Mouse (Mus musculus) kidney, adult 2 months (tissue): Measurements from ENCODE around the gene Jup. TPM values are rescaled to one million over a fixed set of nuclear protein-coding genes. Genes with fewer than 3 reads are reported as not detected.
"Not testable (repeated sequence)": the region's sequence is repeated elsewhere in the genome, so short reads cannot be mapped to it uniquely, and the experiment has no call there.

Experiments
- DNase-seq: peaks from one replicate; pipeline ENCODE4 v3.0.0; 2021
- H3K27ac ChIP-seq: fragments of 200-500 bp; 2 replicates; pipeline ENCODE4 v1.5.1; 2012; ENCODE audit warnings: low read depth, low read length, control low read depth, inconsistent platforms; ENCODE audit not compliant: insufficient read depth
- H3K27me3 ChIP-seq: fragments of 200-500 bp; replicated peaks from 2 replicates; pipeline ENCODE4 v1.6.1; 2012; ENCODE audit warnings: mild to moderate bottlenecking, moderate library complexity, low read length, inconsistent platforms; ENCODE audit not compliant: control insufficient read depth, insufficient read depth
- H3K36me3 ChIP-seq: fragments of 200-500 bp; 2 replicates; pipeline ENCODE4 v1.6.1; 2012; ENCODE audit warnings: mild to moderate bottlenecking, moderate library complexity, low read length, inconsistent platforms; ENCODE audit not compliant: control insufficient read depth, insufficient read depth
- H3K4me1 ChIP-seq: fragments of 200-500 bp; 2 replicates; pipeline ENCODE4 v1.6.1; 2011; ENCODE audit warnings: low read length; ENCODE audit not compliant: control insufficient read depth, insufficient read depth
- H3K4me3 ChIP-seq: fragments of 200-500 bp; 2 replicates; pipeline ENCODE4 v1.5.1; 2011; ENCODE audit warnings: mild to moderate bottlenecking, low read depth, low read length, control low read depth; ENCODE audit not compliant: insufficient read depth
- CTCF ChIP-seq: fragments of 200-500 bp; conservative IDR thresholded peaks from 2 replicates; pipeline ENCODE4 v1.5.1; 2011; ENCODE audit warnings: low read depth, mild to moderate bottlenecking, control low read depth, low read length, moderate library complexity, mixed read lengths; ENCODE audit not compliant: insufficient read depth, insufficient read length
- POLR2A ChIP-seq: fragments of 200-500 bp; IDR thresholded peaks from one replicate; pipeline ENCODE4 v1.6.1; 2011; ENCODE audit warnings: low read depth, low read length, control low read depth
- WGBS: fragments of 180-500 bp; shearing (Covaris S2); methylation state at CpG from one replicate; pipeline ENCODE4 v1.1.7; 2018; 5-methylcytosine and 5-hydroxymethylcytosine counted together
- polyA plus RNA-seq: library from polyadenylated mRNA; depleted of rRNA; stranded (reverse); fragments of >200 nt; gene quantifications from 2 replicates; pipeline ENCODE4 v1.2.3, GENCODE M21; 2012

The Jup gene
- polyA plus RNA-seq, 1 experiment = 220 TPM

DNA sequence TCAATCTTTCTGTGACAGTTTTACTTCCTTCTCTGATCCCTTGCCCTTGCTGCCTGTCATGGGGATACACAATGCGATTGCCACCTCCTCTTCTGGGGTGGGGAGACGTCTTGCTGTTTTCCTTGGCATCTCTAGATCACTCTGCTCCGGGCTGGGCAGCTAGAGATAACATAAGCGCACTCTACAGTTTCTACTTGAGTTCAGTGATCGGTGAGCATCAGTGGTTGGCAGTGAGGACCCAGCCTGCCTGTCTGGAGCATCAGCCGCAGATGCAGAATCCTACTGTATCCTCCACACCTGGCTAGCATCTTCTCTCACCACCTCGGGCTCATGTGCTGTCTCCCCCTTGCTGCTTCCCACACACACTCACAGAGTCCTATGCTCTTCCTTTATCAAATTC, 28.4 kb downstream of the Jup start:
- no peak for DNase-seq
- H3K4me1 ChIP-seq = no peaks in the 10 kb centered on the region
- H3K4me3 ChIP-seq = no peak overlapping the region
- H3K36me3 ChIP-seq = peaks cover 8% of the 10 kb centered on the region
- 43% methylated on average over 7 of the region's 7 CpGs for WGBS
- H3K27ac ChIP-seq = no peak overlapping the region
- TF ChIP-seq CTCF (no peak), POLR2A (no peak)
- no peaks in the 10 kb centered on the region for H3K27me3 ChIP-seq

GRCm38 (mm10) chr11:100362979-100363562, 34.5 kb downstream of the Jup start:
- no peak overlapping the region for H3K4me3 ChIP-seq
- H3K27me3 ChIP-seq = no peaks in the 10 kb centered on the region
- DNase-seq = peak; percentile 81
- no peaks in the 10 kb centered on the region for H3K4me1 ChIP-seq
- 12% methylated on average over 12 of the region's 12 CpGs for WGBS
- H3K36me3 ChIP-seq = no peaks in the 10 kb centered on the region
- no peak overlapping the region for H3K27ac ChIP-seq
- TF ChIP-seq POLR2A (no peak), CTCF (peak; percentile 86)

DNA sequence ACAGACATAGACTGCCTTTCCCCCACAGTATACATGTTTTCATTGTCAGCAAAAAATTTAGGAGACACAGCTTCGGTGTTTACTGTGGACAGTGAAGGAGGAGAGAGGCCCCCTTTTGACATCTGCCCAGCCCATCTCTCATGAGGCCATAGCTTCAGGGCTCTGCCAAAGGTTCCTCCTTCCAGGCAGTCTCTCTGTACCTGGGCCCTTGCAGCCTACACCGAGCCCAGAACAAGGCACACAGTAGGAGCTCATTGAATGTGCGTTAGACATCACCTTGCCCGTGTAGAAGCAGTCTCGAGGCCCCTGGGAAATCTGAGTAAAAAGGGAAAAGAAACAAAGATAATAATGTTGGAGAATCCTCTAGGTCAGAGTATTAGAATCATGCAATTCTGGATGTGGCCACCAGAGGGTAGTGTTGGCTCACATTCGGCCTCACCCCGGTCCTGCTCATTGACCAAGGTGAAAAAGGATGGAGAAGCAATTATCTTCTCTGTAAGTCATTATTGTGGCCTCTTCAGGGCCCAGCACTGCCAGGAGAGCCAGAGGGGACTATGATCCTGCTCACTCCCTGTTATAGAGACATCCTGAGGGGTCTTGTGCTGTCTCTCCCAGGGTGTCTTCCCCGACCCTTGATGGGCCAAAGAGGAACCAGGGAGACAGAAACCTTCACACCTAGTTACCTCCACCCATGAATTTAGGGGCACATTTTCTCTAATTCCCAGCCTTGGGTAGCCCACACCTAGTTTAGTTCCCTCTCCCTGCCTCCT, 35.2 kb downstream of the Jup start:
- Histone ChIP-seq H3K27me3 (no peaks in the 10 kb centered on the region), H3K4me3 (no peak overlapping the region), H3K36me3 (no peaks in the 10 kb centered on the region), H3K4me1 (no peaks in the 10 kb centered on the region), H3K27ac (no peak overlapping the region)
- peak; percentile 78 for DNase-seq
- 9% methylated on average over 8 of the region's 8 CpGs for WGBS
- no peak for TF ChIP-seq POLR2A
- peak; percentile 94 for TF ChIP-seq CTCF

GRCm38 (mm10) chr11:100361059-100361458, 36.5 kb downstream of the Jup start:
- DNase-seq, H3K4me3 ChIP-seq, H3K27me3 ChIP-seq, H3K36me3 ChIP-seq, H3K27ac ChIP-seq, H3K4me1 ChIP-seq: not testable (repeated sequence)
- WGBS = 14% methylated on average over 1 of the region's 13 CpGs

GRCm38 (mm10) chr11:100360175-100360574, 37.4 kb downstream of the Jup start:
- Histone ChIP-seq H3K27ac (no peak overlapping the region), H3K36me3 (no peaks in the 10 kb centered on the region), H3K27me3 (no peaks in the 10 kb centered on the region), H3K4me3 (no peak overlapping the region), H3K4me1 (no peaks in the 10 kb centered on the region)
- 82% methylated on average over 6 of the region's 6 CpGs for WGBS
- TF ChIP-seq CTCF (no peak), POLR2A (no peak)
- no peak for DNase-seq

- Histone ChIP-seq H3K27me3 (no peaks in the 10 kb centered on the region), H3K4me3 (no peak overlapping the region), H3K4me1 (no peaks in the 10 kb centered on the region), H3K36me3 (no peaks in the 10 kb centered on the region), H3K27ac (no peak overlapping the region)
- no peak for DNase-seq
- no peak for TF ChIP-seq CTCF
- no peak for TF ChIP-seq POLR2A
- WGBS = 59% methylated on average over 5 of the region's 5 CpGs
Measured at GRCm38 (mm10) chr11:100357408-100357807, 40.2 kb downstream of the Jup start.

- Histone ChIP-seq H3K4me1 (no peaks in the 10 kb centered on the region), H3K36me3 (no peaks in the 10 kb centered on the region), H3K27me3 (no peaks in the 10 kb centered on the region), H3K27ac (no peak overlapping the region), H3K4me3 (peak overlapping the region; percentile 16; the same call in 1 of the 2 replicates)
- DNase-seq = no peak
- 18% methylated on average over 9 of the region's 9 CpGs for WGBS
- no peak for TF ChIP-seq CTCF
- TF ChIP-seq POLR2A = no peak
Measured at GRCm38 (mm10) chr11:100356819-100357211, 40.7 kb downstream of the Jup start.
